Mouse (Mus musculus) heart, adult 2 months (tissue): Measurements from ENCODE around the gene Dera. TPM values are rescaled to one million over a fixed set of nuclear protein-coding genes. Genes with fewer than 3 reads are reported as not detected.
A peak's percentile ranks its signal among the peaks of the same experiment; 100 is the strongest.

Source experiments
- DNase-seq, 2 experiments: peaks; one replicate each; pipeline ENCODE4 v3.0.0; 2021
- H3K27ac ChIP-seq: fragments of 200-600 bp; 2 replicates; pipeline ENCODE4 v1.8.1; 2022
- H3K27me3 ChIP-seq: fragments of 200-500 bp; 2 replicates; pipeline ENCODE4 v1.6.1; 2012; ENCODE audit warnings: mild to moderate bottlenecking, low read length, inconsistent platforms, mixed read lengths; ENCODE audit not compliant: control insufficient read depth, insufficient read depth
- H3K36me3 ChIP-seq: fragments of 200-500 bp; 2 replicates; pipeline ENCODE4 v1.6.1; 2012; ENCODE audit warnings: low read length, inconsistent platforms; ENCODE audit not compliant: control insufficient read depth, insufficient read depth
- H3K4me1 ChIP-seq: fragments of 200-500 bp; 2 replicates; pipeline ENCODE4 v1.6.1; 2011; ENCODE audit warnings: low read length; ENCODE audit not compliant: control insufficient read depth, insufficient read depth
- H3K4me3 ChIP-seq: fragments of 200-600 bp; 2 replicates; pipeline ENCODE4 v1.8.1; 2022
- H3K79me2 ChIP-seq: fragments of 200-500 bp; replicated peaks from 2 replicates; pipeline ENCODE4 v1.6.1; 2012; ENCODE audit warnings: mild to moderate bottlenecking, inconsistent platforms, low read length, moderate library complexity, mixed read lengths; ENCODE audit not compliant: control insufficient read depth, insufficient read depth
- H3K9ac ChIP-seq: fragments of 200-500 bp; 2 replicates; pipeline ENCODE4 v1.6.1; 2012; ENCODE audit warnings: low read depth, mild to moderate bottlenecking, control low read depth, inconsistent platforms, low read length, mixed read lengths
- CTCF ChIP-seq: fragments of 200-600 bp; IDR thresholded peaks from 2 replicates; pipeline ENCODE4 v1.8.1; 2022; ENCODE audit warnings: antibody characterized with exemption, mild to moderate bottlenecking, moderate library complexity
- EP300 ChIP-seq: fragments of 200-500 bp; IDR thresholded peaks from 2 replicates; pipeline ENCODE4 v1.6.1; 2011; ENCODE audit warnings: low read depth, low read length, control low read depth; ENCODE audit not compliant: insufficient read depth
- POLR2A ChIP-seq: fragments of 200-500 bp; IDR thresholded peaks from 2 replicates; pipeline ENCODE4 v1.6.1; 2011; ENCODE audit warnings: mild to moderate bottlenecking, low read depth, low read length, control low read depth; ENCODE audit not compliant: insufficient read depth
- WGBS: fragments of 180-500 bp; shearing (Covaris S2); methylation state at CpG from one replicate; pipeline ENCODE4 v1.1.7; 2018; 5-methylcytosine and 5-hydroxymethylcytosine counted together
- intact Hi-C: fragments of 180-260 bp; cut with DNase I; formaldehyde crosslinking; loops from one replicate; pipeline ENCODE4 v1.15.1; 2025
- polyA plus RNA-seq: library from polyadenylated mRNA; depleted of rRNA; stranded (reverse); fragments of >200 nt; gene quantifications from 2 replicates; pipeline ENCODE4 v1.2.3, GENCODE M21; 2012
- total RNA-seq, 2 experiments: library from RNA; stranded (reverse); gene quantifications; 2 replicates each; pipeline ENCODE4 v1.2.3; 2021

Dera gene
- total and polyA plus RNA-seq, 3 experiments = 3.0 to 4.6 (median 4.1) TPM

DNA sequence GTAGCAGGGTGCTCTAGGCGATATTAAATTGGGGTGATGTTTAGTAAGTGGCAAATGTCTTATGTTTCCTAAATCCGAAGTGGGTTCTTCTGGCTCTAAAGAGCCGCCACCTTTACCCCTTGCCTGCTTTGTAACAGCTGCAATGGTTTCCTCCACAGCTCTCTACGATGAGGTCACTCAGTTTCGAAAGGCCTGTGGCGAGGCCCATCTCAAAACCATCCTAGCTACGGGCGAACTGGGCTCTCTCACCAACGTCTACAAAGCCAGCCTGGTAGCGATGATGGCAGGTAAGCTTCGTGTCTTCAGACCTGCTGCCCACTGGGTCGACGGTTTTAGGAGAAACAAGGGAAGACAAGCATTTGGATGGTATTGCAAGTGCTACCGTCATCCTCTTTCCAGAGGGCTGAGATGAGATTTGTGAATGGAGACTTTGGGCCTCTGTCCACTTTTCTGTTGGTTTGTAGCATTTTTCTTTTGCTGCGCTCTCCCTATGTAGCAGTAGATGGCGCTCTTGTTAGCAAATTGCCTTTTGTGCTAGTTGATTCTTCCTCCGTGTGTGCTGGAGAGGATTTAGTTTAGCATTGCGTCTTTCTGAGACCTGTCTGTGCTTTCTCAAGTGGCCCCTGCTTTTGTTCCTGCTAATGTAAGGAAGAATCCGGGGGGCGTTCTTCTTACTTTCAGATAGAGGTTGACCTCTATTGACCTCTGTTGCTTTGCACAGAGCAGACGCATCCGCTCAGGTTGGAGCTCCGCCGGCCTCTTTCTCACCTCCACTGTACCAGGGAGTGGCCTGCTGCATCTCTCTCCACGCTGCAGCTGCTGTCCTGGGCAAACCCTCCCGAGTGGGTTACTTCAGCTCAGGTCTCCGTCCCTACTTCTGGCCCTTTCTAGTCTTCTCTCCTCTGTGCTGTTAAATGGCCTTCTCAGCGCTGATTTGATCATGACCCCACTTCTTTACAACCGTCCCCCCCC is 42.5 kb downstream of the Dera start:
- Histone ChIP-seq H3K4me3 (no peak overlapping the region), H3K27me3 (no peaks in the 10 kb centered on the region), H3K4me1 (no peaks in the 10 kb centered on the region), H3K36me3 (no peaks in the 10 kb centered on the region), H3K27ac (no peak overlapping the region), H3K79me2 (no peaks in the 10 kb centered on the region), H3K9ac (no peak overlapping the region)
- WGBS = 80% methylated on average over 29 of the region's 29 CpGs
- TF ChIP-seq CTCF (peak; percentile 61), EP300 (no peak)
- no peak for DNase-seq
- intact Hi-C loops = no loop called here

DNA sequence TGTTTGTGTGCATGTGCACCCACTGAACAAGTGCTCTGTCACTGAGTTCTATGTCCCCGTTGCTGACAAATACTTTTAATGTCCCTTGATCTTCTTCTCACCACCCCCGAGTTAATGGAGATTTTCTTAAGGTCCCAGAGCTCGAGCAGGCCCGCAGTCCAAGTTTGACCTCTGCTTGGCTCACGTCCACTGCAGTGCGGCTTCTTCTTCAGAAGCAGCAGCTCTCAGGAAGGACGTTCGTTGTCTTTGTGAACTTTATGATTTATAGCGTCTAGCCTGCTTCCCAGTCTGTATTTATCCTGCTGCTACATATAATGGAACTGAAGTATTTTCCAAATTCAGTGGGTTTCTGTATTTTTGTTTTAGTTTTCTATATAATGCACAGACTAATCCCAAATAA is 44.9 kb downstream of the Dera start:
- 80% methylated on average over 9 of the region's 9 CpGs for WGBS
- no peak overlapping the region for H3K4me3 ChIP-seq
- H3K27ac ChIP-seq = no peak overlapping the region
- no peaks in the 10 kb centered on the region for H3K27me3 ChIP-seq
- H3K4me1 ChIP-seq = no peaks in the 10 kb centered on the region
- H3K36me3 ChIP-seq = no peaks in the 10 kb centered on the region
- no peak for DNase-seq
- H3K79me2 ChIP-seq = no peaks in the 10 kb centered on the region
- intact Hi-C loops = no loop called here
- no peak for TF ChIP-seq POLR2A
- no peak overlapping the region for H3K9ac ChIP-seq

DNA sequence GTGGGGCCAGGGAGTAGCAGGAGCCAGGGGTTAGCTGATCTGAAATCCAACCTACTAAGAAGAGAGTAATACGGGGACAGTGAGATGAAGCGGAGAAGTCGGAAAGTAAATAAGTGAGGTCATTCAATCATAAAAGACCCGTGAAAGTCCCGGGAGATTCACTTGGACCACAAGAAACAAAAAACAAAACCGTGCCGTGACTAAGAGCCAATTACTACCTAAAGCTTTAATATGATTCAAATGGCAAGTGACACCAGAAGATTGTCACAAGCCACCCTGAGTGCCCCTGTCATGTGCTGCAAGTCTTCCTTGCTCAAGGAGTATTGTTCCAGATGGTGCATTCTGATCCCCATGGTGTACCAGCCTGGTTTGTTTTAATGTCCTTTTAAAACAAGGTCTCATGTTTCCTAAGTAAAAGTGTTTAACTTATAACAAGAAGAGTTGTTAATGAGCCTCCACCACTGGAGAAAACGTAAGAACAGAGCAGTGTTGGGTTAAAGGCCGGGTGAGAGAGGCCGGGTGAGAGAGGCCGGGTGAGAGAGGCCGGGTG is 49.2 kb downstream of the Dera start:
- intact Hi-C loops = no loop called here
- no peak for DNase-seq
- Histone ChIP-seq H3K4me3 (no peak overlapping the region), H3K27me3 (no peaks in the 10 kb centered on the region), H3K27ac (no peak overlapping the region), H3K36me3 (no peaks in the 10 kb centered on the region), H3K4me1 (no peaks in the 10 kb centered on the region), H3K79me2 (no peaks in the 10 kb centered on the region), H3K9ac (no peak overlapping the region)
- 91% methylated on average over 12 of the region's 12 CpGs for WGBS
- TF ChIP-seq EP300 = no peak
- TF ChIP-seq CTCF = no peak
- TF ChIP-seq POLR2A = no peak

DNA sequence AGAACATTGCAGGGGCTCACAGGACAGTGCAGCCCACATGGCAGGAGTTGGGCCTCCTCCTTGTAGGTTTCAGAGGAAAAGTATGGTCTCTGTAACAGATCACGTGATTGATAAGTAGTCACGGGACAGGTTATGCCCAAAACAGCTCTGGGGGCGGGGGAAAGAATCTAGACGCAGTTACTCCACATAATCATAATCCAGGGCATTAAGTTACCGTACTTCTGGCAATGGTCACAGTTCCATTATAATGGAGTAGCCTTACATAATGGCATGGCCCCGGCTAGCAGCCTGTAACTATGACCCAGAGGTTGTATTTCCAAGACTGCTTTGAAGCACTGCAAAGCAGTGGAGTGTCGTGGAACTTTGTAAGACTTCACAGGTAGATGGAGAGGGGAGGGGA is 49.8 kb downstream of the Dera start:
- WGBS = 93% methylated on average over 7 of the region's 7 CpGs
- Histone ChIP-seq H3K79me2 (no peaks in the 10 kb centered on the region), H3K4me1 (no peaks in the 10 kb centered on the region), H3K9ac (no peak overlapping the region), H3K27ac (no peak overlapping the region), H3K36me3 (no peaks in the 10 kb centered on the region), H3K4me3 (no peak overlapping the region), H3K27me3 (no peaks in the 10 kb centered on the region)
- intact Hi-C loops = no loop called here
- no peak for DNase-seq
- TF ChIP-seq EP300 = no peak
- no peak for TF ChIP-seq CTCF
- TF ChIP-seq POLR2A = no peak

DNA sequence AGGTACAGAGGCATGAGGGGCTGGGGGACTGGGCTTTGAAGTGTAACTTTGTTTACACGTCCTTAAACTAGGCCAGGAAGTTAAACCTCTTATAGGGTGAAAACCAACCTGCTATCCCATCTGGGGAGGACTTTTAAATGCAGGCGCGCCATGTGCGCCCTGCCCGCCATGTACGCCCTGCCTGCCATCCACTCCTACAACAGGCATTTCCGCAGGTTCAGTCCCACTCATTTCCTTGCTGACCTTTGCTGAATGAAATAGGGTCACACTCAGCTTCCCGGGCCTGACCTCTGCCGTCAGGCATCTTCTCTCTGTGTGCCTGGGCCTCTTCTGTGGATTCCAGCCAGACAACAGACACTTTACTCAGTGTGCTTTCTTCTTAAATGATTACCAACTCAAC is 50.3 kb downstream of the Dera start:
- Histone ChIP-seq H3K4me1 (no peaks in the 10 kb centered on the region), H3K79me2 (no peaks in the 10 kb centered on the region), H3K27ac (no peak overlapping the region), H3K4me3 (no peak overlapping the region), H3K9ac (no peak overlapping the region), H3K36me3 (no peaks in the 10 kb centered on the region), H3K27me3 (no peaks in the 10 kb centered on the region)
- TF ChIP-seq EP300 (no peak), CTCF (no peak), POLR2A (no peak)
- intact Hi-C loops = no loop called here
- WGBS = 68% methylated on average over 9 of the region's 9 CpGs
- DNase-seq = no peak

DNA sequence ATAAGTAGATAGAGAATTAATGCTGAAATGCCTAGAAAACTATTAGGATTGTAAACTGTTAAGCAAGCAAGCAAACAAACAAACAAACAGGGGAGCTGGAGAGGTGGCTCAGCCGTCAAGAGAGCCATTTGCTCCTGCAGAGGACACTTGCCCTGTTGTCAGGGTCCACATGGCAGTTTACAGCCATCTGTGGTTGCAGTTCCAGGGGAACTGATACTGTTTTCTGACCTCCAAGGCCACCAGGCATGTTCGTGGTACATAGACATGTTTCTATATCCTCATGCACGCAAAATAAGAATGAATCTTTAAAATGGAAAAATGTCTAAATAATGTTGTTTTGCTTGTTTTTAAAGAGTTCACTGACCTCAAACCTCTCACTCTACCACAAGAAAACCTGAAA is 52.0 kb downstream of the Dera start:
- intact Hi-C loops = no loop called here
- no peak overlapping the region for H3K4me3 ChIP-seq
- no peak overlapping the region for H3K9ac ChIP-seq
- TF ChIP-seq CTCF (no peak), EP300 (no peak)
- no peaks in the 10 kb centered on the region for H3K27me3 ChIP-seq
- no peaks in the 10 kb centered on the region for H3K4me1 ChIP-seq
- WGBS = 97% methylated on average over 3 of the region's 3 CpGs
- H3K36me3 ChIP-seq = no peaks in the 10 kb centered on the region
- no peak for DNase-seq
- no peak overlapping the region for H3K27ac ChIP-seq
- H3K79me2 ChIP-seq = no peaks in the 10 kb centered on the region
